Mouse (Mus musculus) olfactory bulb, adult 2 months (tissue): ENCODE results near the gene Scaper. TPM values are rescaled to one million over a fixed set of nuclear protein-coding genes. Genes with fewer than 3 reads are reported as not detected.

ENCODE experiments used
- H3K27ac ChIP-seq: fragments of 200-500 bp; 2 replicates; pipeline ENCODE4 v1.5.1; 2012; ENCODE audit warnings: low read depth, low read length; ENCODE audit not compliant: insufficient read depth
- H3K4me1 ChIP-seq: fragments of 200-500 bp; 2 replicates; pipeline ENCODE4 v1.6.1; 2012; ENCODE audit warnings: low read length; ENCODE audit not compliant: control insufficient read depth, insufficient read depth
- H3K4me3 ChIP-seq: fragments of 200-500 bp; 2 replicates; pipeline ENCODE4 v1.5.1; 2012; ENCODE audit warnings: mild to moderate bottlenecking, low read depth, low read length, moderate library complexity; ENCODE audit not compliant: insufficient read depth
- CTCF ChIP-seq: fragments of 200-500 bp; IDR thresholded peaks from 2 replicates; pipeline ENCODE4 v1.5.1; 2012; ENCODE audit warnings: low read depth, mild to moderate bottlenecking, low read length, moderate library complexity; ENCODE audit not compliant: insufficient read depth
- POLR2A ChIP-seq: fragments of 200-500 bp; IDR thresholded peaks from 2 replicates; pipeline ENCODE4 v1.6.1; 2012; ENCODE audit warnings: mild to moderate bottlenecking, low read depth, low read length, moderate library complexity; ENCODE audit not compliant: insufficient read depth
- WGBS: fragments of 180-500 bp; shearing (Covaris S2); methylation state at CpG from one replicate; pipeline ENCODE4 v1.1.7; 2018; 5-methylcytosine and 5-hydroxymethylcytosine counted together
- polyA plus RNA-seq: library from polyadenylated mRNA; stranded (reverse); fragments of >200 nt; gene quantifications from 2 replicates; pipeline ENCODE4 v1.2.4, GENCODE M21; 2012; ENCODE audit warnings: low replicate concordance; ENCODE audit not compliant: missing spikeins, insufficient read depth, insufficient read length

The Scaper gene
- polyA plus RNA-seq, 1 experiment: not detected

GRCm38 (mm10) chr9:55525716-55526115 lies 412.2 kb downstream of the Scaper start:
- Histone ChIP-seq H3K4me3 (no peak overlapping the region), H3K4me1 (no peaks in the 10 kb centered on the region), H3K27ac (no peak overlapping the region)
- TF ChIP-seq POLR2A (no peak), CTCF (no peak)
- 57% methylated on average over 4 of the region's 4 CpGs for WGBS

DNA sequence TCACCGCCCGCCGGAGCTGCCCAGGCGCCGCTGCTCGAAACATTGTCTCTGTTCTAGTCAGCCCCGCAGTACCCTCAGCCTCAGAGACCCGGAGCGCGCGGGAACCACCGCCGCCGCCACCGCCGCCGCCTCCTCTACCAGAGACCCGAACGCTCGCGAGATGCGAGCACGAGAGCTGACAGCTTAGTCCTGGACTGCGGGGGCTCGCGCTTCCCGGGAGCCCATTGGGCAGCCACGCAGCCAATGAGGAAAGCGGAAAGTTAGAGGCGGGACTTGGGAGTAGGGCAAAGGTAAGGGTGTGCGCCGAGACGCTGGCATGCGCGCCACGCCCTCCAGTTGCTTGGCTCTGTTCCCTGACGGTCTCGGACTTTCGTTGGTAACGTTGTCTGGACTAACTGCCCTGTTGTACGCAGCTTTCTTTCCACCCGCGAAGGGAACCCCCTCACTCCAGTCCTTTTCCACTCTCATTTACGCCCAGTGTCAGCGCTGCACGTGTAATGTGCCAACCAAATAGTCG lies 425.8 kb downstream of the Scaper start, which contains the start of gene Etfa:
Etfa (minus strand) TSS at position 217 of the 517 bp plus-strand sequence.
- Histone ChIP-seq H3K4me1 (peaks cover 9% of the 10 kb centered on the region), H3K4me3 (peak within 1 kb of the TSS; percentile 91), H3K27ac (peak within 1 kb of the TSS; percentile 39; the same call in 1 of the 2 replicates)
- peak; percentile 69 for TF ChIP-seq POLR2A
- TF ChIP-seq CTCF: no peak
- under 1% methylated on average over 47 of the region's 47 CpGs for WGBS

DNA sequence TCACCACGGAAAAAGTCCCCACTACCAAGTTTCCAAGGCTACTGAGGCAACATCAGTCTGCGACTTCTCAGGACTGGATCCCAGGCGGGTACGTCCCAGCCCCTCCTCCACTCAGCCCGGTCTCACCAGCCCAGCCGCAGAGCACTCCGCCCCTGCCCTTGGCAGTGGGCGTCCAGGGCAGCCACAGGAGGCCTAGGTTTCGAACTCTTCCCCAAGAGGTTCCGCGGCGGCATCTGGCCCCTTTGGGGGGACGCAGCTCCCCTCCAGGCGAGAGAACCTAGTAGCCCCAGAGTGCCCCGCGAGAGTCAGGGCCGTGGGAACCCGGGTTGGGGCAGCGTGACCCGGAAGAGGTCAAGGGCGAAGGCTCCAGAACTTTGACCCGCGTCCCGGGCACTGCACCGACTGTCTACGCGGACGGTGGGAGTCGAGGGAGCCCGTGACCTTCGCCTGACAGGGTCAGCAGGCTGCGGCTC lies 426.4 kb downstream of the Scaper start:
- H3K27ac ChIP-seq: peak overlapping the region; percentile 39; the same call in 1 of the 2 replicates
- TF ChIP-seq CTCF: no peak
- no peak for TF ChIP-seq POLR2A
- under 1% methylated on average over 32 of the region's 32 CpGs for WGBS
- peak overlapping the region; percentile 91 for H3K4me3 ChIP-seq
- H3K4me1 ChIP-seq: peaks cover 9% of the 10 kb centered on the region

DNA sequence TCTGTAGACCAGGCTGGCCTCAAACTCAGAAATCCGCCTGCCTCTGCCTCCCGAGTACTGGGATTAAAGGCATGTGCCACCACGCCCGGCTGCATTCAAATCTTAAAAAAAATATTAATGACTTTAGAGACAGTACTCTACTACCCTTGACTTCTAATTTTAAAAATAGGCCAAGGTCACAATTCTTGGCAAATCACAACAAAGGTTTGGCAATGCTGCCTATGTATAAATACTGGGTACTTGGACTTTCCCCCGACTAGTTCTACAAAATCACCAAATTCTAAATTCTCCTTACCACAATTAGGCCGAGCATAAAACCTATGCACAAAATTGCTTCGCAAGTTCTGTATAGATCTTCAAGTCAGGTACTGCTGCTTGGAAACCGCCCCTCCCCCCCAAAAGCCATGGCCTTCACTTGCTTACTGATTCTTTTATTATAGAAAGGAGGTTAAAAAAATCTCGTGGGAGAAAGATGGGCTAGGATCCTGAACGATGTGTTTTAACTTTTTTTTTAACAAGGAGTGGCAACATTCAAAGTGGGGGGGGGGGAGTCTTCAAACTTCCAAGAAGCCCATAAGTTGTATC lies 427.2 kb downstream of the Scaper start:
- TF ChIP-seq CTCF: no peak
- H3K4me3 ChIP-seq: no peak overlapping the region
- H3K27ac ChIP-seq: no peak overlapping the region
- WGBS: 79% methylated on average over 10 of the region's 10 CpGs
- H3K4me1 ChIP-seq: peaks cover 9% of the 10 kb centered on the region

- H3K4me1 ChIP-seq: peaks cover 9% of the 10 kb centered on the region
- no peak for TF ChIP-seq POLR2A
- 92% methylated on average over 1 of the region's 1 CpGs for WGBS
- H3K27ac ChIP-seq: no peak overlapping the region
- H3K4me3 ChIP-seq: no peak overlapping the region
These were observed 428.2 kb downstream of the Scaper start for GRCm38 (mm10) chr9:55509731-55510130.

DNA sequence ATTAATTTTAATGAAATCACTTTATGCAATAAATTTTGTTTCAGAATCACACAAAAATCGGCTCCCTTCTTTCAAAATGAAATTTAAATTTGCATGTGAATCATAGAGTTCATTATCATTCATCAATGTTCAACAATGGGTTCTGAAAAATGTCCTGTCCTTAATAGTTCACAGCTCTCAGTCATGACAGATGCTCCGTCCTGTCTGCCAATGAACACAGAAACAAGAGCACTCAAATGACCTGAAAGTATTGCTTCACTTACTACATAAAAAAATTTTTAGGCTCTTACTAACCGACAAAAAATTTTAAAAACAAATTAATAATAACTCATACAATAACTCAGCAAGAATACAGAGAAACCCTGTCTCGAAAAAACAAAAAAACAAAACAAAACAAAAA lies 429.2 kb downstream of the Scaper start:
- WGBS: 64% methylated on average over 4 of the region's 4 CpGs
- Histone ChIP-seq H3K4me3 (no peak overlapping the region), H3K27ac (no peak overlapping the region), H3K4me1 (peaks cover 5% of the 10 kb centered on the region)
- TF ChIP-seq CTCF (no peak), POLR2A (no peak)

DNA sequence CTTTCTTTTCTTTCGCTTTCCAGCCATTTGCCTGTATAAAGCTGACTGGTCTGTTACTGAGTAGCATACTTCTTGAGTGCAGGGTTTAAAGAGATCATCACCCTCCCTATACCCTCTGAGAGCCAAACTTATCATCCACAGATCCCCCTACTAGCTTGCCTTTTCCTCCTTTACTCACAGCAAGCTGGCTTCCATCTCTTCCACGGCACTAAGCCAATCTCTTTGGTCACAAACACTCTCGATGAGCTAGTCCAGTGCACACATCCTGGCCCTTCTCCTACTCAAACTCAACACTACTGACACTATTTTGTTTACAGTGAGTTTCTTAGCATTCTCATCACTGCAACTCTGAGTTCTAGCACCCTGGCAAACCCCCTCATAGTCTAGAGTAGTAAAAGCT lies 430.0 kb downstream of the Scaper start:
- no peak overlapping the region for H3K4me3 ChIP-seq
- peaks cover 3% of the 10 kb centered on the region; the same call in 1 of the 2 replicates for H3K4me1 ChIP-seq
- TF ChIP-seq POLR2A: no peak
- TF ChIP-seq CTCF: no peak
- no peak overlapping the region for H3K27ac ChIP-seq
- 73% methylated on average over 3 of the region's 3 CpGs for WGBS

Other genes with a start within 250 kb of the Scaper start
- not detected in 2 replicates for gene 4930563M21Rik, start 72.4 kb upstream of the Scaper start, polyA plus RNA-seq
- not detected in 2 replicates for gene Rcn2, start 103.7 kb upstream of the Scaper start, polyA plus RNA-seq
- not detected in 2 replicates for gene Pstpip1, start 151.8 kb upstream of the Scaper start, polyA plus RNA-seq
- gene Tspan3, start 227.4 kb upstream of the Scaper start, polyA plus RNA-seq: not detected in 2 replicates